Mouse (Mus musculus) gonadal fat pad, adult 2 months (tissue): ENCODE results near the gene Ferd3l. TPM values are rescaled to one million over a fixed set of nuclear protein-coding genes. Genes with fewer than 3 reads are reported as not detected.

Experiments
- DNase-seq: peaks from one replicate; pipeline ENCODE4 v3.0.0-alpha.2; 2012; ENCODE audit warnings: low read depth
- polyA plus RNA-seq: library from polyadenylated mRNA; depleted of rRNA; stranded (reverse); fragments of >200 nt; gene quantifications from 2 replicates; pipeline ENCODE4 v1.2.3, GENCODE M21; 2012; rRNA removed

The Ferd3l gene
- not detected in 2 replicates for polyA plus RNA-seq

DNA sequence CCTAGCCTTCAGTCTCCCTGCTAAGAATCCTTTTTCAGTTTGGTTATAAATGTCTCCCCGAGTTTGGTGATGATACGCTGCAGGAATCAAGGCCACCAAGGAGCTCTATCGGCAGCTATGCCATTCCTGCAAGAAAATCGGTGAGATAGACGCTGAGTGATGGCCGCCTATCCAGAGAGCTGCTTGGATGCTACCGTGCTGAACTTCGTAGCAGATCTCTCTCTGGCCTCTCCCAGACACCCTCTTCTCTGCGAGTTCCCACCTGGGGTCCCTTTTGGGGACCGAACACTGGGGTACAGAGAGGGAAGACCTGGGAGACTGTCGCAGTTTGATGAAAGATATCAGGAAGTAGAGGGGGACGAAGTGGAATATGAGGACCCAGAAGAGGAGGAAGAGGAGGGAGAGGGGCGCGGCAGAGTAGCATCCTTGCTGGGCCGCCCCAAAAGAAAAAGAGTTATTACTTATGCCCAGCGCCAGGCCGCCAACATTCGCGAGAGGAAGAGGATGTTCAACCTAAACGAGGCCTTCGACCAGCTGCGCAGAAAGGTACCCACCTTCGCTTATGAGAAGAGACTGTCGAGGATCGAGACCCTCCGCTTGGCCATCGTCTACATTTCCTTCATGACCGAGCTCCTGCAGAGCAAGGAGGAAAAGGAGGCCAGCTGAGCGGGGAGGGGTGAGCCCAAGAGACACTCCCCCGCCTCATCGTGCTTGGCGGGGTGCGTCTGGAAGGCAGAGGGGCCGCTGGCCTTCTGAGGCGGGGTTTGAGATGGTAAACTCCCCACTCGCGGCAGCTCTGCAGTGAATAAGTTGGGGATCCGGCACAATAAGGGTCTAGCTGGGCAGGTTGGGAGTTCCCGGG lies at the start of gene Ferd3l:
Gene Ferd3l, plus strand, starts transcription at position 95 of the 862 bp plus-strand sequence.
- DNase-seq, result no peak

DNA sequence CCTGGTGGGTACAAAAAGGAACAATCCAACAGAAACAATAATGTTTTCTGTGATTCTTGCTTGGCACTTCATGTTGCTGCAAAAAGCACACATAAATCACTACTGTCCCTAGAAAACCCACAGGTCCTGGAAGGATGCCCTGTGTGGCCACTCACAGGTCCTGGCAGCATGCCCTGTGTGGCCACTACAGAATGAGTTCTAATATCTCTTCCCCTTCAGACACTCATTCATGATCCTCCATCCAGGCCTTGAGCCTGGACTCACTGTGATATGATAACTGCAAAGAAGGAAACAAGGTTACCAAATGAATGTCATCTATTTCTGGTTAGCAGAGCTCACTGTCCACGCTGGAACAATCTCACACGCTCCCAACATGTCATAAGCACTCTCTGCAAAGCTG lies 34.3 kb upstream of the Ferd3l start:
- no peak for DNase-seq

DNA sequence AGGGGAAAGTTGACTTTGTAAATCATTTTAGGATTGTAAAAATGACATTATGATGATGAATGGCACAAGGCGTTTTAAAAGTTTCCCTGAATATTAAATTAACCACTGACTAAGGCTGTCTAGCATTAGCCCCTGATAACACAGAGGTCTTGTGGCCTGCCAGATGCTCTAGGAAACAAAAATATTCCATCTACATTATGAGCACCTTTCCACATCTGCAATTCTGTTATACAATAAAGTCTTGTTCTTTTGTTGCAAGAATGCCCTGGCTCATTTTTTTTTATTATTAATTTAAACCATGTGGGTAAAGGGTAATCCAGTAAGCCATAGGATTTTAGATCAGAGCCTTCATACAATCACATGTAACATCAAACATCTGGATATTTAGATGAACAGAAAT lies 33.6 kb upstream of the Ferd3l start:
- no peak for DNase-seq

DNA sequence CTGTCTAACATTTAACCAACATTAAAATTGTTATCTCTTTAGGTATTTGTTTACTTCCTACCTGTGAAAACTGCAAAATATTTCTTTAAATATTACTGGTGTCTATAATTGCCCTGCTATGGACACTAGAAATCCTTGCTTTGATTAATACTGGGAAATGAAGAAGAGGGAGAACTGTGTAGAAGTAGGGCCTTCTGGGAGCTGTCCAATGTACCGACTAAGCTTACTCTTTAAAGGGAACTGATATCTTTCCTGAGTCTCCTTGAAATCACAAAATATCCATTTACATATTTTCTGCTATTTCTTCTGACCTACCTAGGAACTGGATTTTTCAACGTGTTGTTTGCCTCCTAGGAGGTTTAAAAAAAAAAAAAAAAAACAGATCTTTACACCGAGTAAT lies 1.5 kb upstream of the Ferd3l start:
- DNase-seq, result no peak

DNA sequence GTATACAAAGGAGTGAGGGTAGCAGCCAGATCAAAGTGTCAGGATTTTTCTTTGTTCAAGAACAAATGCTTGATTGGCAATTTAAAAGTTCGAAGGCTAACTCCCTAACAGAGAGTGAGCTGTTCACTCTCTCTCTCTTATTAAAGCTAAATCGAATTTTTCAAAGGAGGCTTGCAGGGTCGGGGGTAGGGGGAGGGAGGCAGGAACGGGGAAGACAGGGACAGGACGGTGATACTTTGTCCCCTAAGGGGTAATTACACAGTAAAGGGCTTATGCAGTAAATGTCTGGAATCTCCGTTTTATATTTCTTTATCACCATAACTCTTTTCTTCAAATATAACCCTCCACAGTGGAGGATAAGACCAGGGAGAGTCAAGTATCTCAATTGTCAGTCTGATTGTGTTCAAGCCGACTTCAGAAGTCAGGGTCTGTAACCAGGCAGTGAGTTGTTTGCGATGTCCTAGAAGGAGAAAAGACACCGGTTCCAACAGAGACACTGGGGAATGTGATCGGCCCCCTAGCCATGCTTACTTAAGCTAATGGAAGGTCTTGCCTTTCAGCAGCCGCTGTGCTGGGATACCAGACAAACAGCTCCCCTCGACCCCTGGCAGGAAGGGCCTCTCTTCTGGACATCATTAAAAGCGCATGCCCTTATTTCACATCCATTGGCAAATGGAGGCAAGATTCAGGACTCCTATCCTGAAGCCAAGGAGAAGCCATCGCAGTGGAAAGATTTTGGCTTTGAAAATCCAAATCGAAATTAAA lies 709 bp upstream of the Ferd3l start:
- DNase-seq, result no peak

DNA sequence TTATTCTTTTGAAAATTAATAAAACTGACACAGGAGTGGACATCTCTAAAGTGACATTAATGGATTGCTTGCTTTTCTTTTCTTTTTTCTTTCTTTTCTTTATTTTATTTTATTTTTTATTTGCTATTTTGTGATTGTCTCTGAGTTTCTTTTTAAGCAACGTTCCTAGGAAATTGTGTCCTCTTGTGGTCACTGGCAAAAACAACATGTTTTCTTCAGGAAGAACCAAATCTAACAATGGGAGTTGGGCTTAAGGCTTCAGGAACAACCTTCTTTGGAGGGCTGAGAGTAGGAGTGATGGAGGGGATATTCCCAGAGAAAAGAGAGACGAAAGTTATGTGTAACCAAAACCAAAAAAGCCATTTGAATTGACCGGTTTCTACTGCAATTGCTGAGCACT lies 24.6 kb downstream of the Ferd3l start:
- DNase-seq, result no peak

DNA sequence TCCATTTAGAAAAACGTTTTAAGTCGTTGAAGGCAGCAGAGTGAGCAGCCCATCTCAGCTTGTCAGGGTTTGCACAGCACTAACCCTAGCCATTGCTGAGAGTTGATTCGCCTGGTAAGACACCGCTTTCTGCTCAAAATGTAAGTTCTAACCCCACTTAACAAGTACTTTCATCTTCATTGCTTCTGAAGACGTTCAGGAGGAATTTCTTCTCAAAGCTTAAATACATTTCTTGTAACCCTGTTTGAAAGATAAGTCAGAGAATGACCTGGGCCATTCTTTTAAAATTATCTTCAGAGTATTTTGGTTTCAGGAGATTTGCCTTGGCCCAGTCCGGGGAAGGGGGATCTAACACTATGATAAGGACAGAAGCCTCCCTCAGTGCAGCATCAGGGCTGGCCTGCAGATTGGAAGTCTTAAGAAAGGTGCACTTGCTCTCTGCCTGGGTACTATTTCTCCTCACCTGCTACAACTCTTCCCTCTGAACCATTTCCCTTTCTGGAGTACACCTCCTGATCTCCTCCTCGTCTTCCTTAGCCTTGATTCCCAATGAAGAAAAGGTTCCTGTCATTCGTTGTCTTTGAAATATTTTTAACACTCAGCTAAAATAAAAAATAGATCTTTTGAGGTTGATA lies 26.8 kb downstream of the Ferd3l start:
- DNase-seq, result no peak

DNA sequence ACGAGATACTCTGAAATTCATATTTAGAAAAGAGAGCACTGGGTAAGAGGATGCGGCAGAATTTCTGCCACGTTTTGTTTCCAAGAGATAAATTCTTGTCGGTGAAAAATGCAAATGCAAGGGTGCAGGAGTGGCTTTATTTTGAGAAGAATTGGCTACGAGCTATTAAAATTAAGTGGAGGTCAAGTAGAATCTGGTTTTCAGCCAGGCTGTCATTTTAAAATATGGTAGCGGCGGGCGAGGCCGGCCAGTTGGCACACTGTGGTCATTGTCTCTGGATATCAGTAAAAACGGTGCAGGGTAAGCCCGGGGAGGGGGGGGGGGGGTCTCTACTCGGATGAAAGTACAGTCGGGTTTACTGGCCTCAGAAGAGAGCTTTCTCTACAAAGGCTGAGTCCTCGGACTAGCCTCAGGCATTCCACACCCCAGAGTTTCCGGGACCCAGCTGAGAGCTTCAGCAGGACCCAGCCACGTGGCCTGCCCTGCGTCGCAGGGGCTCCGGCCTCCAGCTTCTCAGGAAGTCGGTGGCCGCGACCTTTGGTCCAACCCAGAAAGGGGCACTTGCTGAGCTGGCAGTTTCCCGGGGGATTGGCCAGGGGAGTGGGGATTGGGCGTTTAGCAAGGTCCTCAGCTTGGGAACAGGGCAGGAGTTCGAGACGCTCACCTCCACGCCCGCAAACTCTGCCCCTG lies 27.5 kb downstream of the Ferd3l start:
- no peak for DNase-seq

DNA sequence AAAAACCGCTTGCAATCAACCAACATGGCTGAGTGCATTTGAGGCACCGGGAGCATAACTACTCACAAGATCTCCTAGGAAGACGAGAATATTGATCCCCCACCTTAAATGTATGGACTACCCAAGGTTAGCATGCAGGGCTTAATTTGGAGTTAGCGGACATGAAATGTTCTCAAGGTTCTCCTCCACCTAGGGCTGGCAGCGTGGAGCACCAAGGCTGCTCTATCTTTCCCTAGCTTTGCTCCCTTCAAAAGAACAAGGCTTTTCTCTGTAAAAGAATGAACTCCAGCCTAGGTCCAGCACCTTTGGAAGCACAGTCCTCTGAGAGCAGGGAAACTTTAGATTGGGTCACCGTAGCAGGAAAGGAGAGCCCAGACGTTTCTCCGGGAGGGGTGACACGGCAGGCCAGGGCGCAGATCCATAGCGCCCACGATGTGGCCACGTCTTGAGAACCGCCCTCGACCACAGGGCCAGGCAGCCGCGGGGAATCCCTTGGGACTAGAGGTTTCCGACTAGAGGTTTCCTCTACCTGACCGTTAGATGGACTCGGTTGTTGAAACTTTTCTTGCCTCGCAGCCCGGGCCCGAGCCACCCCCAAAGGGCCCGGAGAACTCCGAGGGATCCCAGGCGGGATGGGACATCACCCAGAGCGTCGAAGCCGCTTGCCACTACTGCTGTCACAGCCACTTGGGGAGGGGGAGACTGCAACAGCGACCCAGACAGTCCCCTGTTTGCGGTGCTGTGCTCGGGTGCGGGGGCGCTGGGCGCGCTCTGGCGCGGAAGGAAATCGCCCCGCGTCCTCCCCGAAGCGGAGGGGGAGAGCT lies 28.6 kb downstream of the Ferd3l start:
- no peak for DNase-seq

DNA sequence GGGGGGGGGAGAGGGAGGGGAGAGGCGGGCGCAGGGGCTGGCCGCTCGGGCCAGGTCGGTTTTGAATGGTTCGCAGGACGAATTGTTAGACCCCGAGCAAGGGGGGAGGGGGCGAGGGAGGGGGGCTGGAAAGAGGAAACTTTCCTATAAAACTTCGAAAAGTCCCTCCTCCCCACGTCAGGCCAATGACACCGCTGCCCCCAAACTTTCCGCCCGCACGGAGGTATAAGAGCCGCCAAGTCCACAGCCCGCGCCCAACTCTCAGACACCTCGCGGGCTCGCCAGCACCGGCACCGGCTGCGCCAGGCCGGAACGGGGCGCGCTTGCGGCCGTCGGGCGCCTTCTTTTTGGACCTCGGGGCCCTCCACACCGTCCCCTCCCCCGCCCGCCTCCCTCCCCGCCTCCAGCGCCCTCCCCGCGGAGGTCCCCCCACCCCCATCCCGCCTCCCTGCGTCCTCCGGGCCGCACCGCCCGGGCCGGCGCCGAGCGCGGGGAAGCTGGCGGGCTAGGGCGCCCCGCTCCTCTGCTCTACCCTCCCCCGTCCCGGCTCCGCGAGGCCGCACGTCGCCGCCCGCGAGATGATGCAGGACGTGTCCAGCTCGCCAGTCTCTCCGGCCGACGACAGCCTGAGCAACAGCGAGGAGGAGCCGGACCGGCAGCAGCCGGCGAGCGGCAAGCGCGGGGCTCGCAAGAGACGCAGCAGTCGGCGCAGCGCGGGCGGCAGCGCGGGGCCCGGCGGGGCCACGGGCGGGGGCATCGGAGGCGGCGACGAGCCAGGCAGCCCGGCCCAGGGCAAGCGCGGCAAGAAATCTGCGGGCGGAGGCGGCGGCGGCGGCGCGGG lies 29.4 kb downstream of the Ferd3l start, which contains the start of gene Twist1:
Gene Twist1, plus strand, starts transcription at position 272 of the 841 bp plus-strand sequence.
- DNase-seq, result no peak

DNA sequence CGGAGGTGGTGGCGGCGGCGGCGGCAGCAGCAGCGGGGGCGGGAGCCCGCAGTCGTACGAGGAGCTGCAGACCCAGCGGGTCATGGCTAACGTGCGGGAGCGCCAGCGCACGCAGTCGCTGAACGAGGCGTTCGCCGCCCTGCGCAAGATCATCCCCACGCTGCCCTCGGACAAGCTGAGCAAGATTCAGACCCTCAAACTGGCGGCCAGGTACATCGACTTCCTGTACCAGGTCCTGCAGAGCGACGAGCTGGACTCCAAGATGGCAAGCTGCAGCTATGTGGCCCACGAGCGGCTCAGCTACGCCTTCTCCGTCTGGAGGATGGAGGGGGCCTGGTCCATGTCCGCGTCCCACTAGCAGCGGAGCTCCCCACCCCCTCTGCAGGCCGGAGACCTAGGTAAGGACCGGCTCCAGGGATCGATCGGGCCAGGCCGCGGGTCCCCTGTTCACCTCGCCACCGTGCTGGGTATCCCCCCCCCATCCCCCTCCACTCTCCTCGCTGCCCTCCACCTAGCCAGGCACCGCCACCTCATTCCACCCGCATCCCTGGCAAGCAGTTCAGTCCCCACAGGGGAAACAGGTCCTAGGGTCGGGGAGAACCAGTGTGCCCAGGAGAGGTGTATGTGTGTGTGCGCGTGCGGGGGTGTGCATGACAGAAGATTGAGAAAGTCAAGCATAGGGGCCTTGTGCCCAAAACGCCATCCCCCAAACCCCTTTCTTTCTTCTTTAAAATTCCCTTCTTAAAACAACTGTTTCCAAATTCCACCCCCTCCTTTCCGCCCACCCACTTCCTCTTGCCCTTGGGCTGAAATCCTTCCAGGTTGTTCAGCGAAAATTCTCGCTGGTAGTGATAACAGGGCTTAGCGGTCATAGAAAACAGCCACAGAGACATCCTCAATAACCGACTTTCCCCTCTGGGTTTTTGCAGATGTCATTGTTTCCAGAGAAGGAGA lies 30.3 kb downstream of the Ferd3l start:
- no peak for DNase-seq

DNA sequence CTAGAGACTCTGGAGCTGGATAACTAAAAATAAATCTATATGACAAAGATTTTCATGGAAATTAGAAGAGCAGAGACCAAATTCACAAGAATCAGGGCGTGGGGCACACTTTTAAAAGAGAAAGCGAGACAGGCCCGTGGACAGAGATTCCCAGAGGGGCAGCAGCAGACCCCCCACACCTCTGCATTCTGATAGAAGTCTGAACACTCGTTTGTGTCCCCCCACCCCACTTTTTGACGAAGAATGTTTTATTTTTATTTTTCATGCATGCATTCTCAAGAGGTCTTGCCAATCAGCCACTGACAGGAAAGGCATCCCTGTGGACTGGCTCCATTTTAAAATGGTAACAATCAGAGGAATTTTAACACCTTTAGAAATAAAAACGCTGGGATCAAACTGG lies 31.0 kb downstream of the Ferd3l start:
- DNase-seq, result no peak

DNA sequence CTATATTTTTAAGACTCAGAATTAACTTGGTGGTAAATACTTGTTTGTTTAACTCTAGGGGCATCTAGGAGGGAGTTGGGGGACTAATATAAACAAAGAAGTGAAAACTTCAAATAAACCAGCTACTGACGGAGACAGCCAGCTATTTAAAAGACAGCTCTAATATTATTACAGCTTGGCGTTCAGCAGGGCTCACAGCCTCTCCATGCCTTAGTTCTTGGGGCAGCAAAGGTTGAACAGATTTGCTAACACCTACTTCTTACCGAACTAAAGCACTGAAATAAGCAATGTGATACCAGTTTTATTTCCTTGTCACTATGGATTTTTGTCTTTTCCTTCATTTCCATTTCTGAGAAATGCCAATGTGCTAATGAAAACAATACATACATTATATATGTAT lies 31.6 kb downstream of the Ferd3l start:
- DNase-seq, result no peak

DNA sequence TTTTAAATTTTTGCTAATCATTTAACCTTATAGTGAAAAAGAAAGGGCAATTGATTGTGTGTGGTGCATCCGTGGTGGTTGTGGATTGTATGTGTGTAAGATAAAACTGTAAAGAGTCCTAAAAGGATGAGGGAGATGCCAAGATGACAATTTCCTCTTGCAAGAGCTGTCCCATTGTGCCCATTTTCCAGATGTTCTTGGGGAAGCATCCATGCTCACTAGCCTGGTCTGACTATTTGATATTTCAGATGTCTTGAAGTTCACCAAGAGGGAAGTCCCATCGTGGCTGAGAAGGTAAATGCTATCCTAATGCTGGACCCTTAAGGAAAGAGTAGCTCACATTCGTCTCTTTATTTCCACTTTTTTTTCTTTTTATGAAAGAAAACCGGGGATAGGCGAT lies 32.8 kb downstream of the Ferd3l start:
- no peak for DNase-seq

DNA sequence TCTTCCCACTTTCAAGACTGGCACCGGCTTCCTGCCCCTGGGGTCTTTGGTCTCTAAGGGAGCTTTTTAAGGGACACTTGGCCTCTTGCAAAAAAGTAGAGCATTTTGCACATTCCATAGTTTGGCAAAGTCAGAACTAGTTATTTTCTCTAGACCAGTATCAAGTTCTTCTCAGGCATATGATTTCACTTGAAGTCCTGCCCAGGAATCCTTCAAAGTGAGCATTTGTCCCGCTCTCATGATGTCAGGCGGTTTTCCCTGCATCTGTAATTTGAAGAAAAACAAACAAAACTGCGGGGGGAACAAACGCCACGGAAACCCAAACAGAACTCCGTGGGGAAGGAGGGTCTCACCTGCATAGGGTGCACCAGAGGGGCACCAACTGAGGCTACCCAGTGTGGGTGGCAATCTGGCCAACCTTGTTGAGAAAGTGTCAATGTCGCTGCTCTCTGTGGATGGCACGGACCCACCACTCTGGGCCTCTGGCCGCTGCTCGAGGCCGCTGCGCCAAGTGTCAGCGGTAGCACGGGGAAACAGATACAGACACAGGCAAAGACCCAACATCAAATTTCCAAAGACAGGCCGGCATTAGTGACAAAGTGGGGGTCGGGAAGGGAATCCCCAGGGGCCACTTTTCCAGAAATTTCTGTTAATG lies 34.0 kb downstream of the Ferd3l start:
- no peak for DNase-seq

DNA sequence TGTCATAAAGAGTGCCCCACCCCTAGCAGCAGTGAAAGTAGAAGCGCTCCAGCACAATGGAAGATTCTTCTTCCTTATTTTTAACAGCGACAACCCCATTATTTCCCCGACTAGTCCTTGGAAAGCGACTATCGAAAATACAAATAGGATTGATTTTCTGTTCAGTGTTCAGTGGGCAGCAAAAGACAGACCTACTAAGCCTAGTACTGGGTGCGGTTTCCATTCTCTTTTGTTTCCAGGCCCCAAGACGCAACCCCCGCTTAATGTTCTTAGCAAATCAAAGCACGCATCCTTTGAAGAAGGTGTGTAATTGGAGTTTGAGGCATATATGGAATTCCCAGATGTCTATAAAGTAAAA lies 34.5 kb downstream of the Ferd3l start:
- DNase-seq, result no peak

DNA sequence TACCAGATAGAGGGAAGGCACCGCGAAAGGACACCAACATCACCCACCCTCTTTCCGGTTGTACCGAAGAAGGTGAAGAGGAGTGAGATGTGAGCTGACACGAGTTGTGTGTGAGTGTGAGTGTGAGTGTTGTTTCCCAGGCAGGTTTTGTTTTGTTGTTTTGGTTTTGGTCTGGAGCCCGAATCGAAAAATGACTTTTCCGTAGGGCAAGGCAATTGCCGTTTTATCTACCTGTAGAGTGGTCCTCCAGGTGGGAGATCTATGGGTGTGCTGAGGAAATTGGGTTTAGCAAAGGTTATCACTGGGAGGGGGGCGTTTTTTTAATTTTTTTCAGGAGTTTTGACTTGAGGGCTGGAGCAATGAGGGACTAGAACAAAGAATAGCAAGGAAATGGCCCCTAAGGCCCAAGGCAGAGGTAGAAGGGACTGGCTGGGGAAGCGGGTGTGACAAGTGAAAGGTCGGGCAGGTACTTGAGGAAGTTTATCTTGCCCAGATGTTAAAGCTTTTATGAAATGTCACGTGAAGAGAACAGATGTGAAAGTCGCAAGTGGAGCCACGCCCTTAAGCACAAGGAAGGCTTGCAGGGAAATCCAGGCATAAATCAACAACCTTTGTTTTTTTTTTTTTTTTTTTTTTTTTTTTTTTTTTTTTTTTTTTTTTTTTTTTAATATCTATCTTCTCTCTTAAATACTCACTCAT lies 35.6 kb downstream of the Ferd3l start:
- DNase-seq, result no peak

DNA sequence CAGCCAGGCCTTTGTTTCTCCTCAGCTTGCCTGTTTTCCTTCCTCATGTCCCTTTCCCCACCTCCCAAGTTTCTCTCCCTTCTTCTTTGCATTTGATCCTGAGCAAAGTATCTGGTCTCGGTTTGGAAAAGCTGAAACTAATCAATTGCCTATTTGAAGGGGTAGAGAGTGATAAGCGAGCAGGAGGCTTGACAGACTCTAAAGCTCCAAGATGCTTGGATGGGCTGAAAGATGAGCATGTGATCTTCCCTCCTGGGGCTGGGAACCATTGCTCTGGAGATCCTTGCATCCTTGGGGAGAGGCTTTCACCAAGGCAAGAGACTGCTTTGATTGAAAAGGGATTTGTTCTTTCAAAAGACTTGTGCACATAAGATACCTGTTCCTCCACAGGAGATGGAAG lies 36.2 kb downstream of the Ferd3l start:
- no peak for DNase-seq
